Mouse (Mus musculus) heart, adult 2 months (tissue): ENCODE data around the gene Pik3r2.

Experiments
- CTCF ChIP-seq: fragments of 200-600 bp; IDR thresholded peaks from 2 replicates; pipeline ENCODE4 v1.8.1; 2022; ENCODE audit warnings: antibody characterized with exemption, mild to moderate bottlenecking, moderate library complexity
- POLR2A ChIP-seq: fragments of 200-500 bp; IDR thresholded peaks from 2 replicates; pipeline ENCODE4 v1.6.1; 2011; ENCODE audit warnings: mild to moderate bottlenecking, low read depth, low read length, control low read depth; ENCODE audit not compliant: insufficient read depth

DNA sequence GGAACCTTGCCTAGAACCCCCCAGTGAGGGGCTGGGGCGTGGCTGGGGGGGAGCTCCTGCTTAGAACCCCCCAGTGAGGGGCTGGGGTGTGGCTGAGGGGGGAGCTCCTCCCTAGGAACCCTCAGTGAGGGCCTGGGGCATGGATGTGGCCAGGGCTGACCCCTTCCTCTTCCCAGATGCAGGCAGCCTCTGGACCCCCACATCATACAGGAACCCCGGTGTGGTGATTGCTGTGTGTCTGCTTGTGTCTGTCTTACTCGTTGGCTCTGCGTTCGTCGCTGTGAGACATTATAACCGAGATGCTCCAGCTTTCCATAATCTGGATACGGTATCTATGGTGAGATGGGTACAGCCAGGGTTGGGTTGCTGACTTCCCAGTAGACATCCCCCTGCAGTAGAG is 54.9 kb downstream of the Pik3r2 start:
- TF ChIP-seq POLR2A (no peak), CTCF (no peak)
